Mouse (Mus musculus): ENCODE data around the gene Gm20388.

- TF ChIP-seq CHD2 (IDR thresholded peaks at IDR 0.05; ENCODE audit: low read depth, low read length) (no peak), ZC3H11A (IDR thresholded peaks at IDR 0.05; ENCODE audit: borderline replicate concordance, low read depth, low read length) (no peak), ZNF384 (IDR thresholded peaks at IDR 0.05; ENCODE audit: low read depth, low read length) (no peak)
These were observed 2191.6 kb downstream of the Gm20388 start for GRCm38 (mm10) chr8:122102286-122102685.
